ENCODE assay signal across 31 mouse cellular contexts in genomic region chr2:13496087-13496486, GRCm38 (mm10). TPM values are rescaled to one million over a fixed set of nuclear protein-coding genes. Genes with fewer than 3 reads are reported as not detected.
DNase-seq lines count a peak whose midpoint lies in the region; ATAC-seq and TF ChIP-seq lines count a peak whose summit lies in the region.
"Had no signal": no experiment of that assay in that cellular context is flagged by ENCODE, and none has a peak within 500 bp of the region (broad histone marks: within the 10 kb centered on the region; RNA-seq: fewer than 3 reads in every experiment).

No protein-coding gene starts in this region.

- intact Hi-C loops in heart, postnatal 25 days (cut with DNase I), result no loop called here

- 0 out of 2 replicates have a peak overlapping the region, but pooled peaks have one; percentile 40 for H3K27ac ChIP-seq in heart, embryonic 12.5 days (ENCODE audit: poor library complexity, severe bottlenecking)
- no peak overlapping the region for H3K27ac ChIP-seq in lung, postnatal 0 days (ENCODE audit: low read length)
- no peak overlapping the region for H3K27ac ChIP-seq in midbrain, embryonic 11.5 days (ENCODE audit: low read depth, low read length)
- H3K27ac ChIP-seq: embryonic facial prominence, embryonic 13.5 days; forebrain, embryonic 10.5 days; forebrain, embryonic 15.5 days; hindbrain, postnatal 0 days; limb, embryonic 10.5 days; limb, embryonic 15.5 days had no signal

- no peak for TF ChIP-seq CTCF in lung, postnatal 0 days (IDR thresholded peaks at IDR 0.05)

- no peaks in the 10 kb centered on the region for H3K9me3 ChIP-seq in heart, embryonic 12.5 days (replicated peaks)
- H3K9me3 ChIP-seq in lung, postnatal 0 days (ENCODE audit: low read length), result no peaks in the 10 kb centered on the region
- no peaks in the 10 kb centered on the region for H3K9me3 ChIP-seq in midbrain, embryonic 11.5 days (ENCODE audit: control insufficient read depth, low read length)
- H3K9me3 ChIP-seq: embryonic facial prominence, embryonic 13.5 days; forebrain, embryonic 10.5 days; forebrain, embryonic 15.5 days; limb, embryonic 10.5 days; limb, embryonic 15.5 days; megakaryocyte, embryonic 14.5 days had no signal

- no peaks in the 10 kb centered on the region for H3K27me3 ChIP-seq in heart, embryonic 12.5 days (replicated peaks)
- H3K27me3 ChIP-seq in lung, postnatal 0 days (replicated peaks; ENCODE audit: insufficient read depth, low read length), result no peaks in the 10 kb centered on the region
- H3K27me3 ChIP-seq in midbrain, embryonic 11.5 days (ENCODE audit: control insufficient read depth, insufficient read depth, low read length), result no peaks in the 10 kb centered on the region
- H3K27me3 ChIP-seq: embryonic facial prominence, embryonic 13.5 days; forebrain, embryonic 15.5 days; limb, embryonic 15.5 days; megakaryocyte, embryonic 14.5 days had no signal

- no peaks in the 10 kb centered on the region for H3K36me3 ChIP-seq in heart, embryonic 12.5 days
- H3K36me3 ChIP-seq in lung, postnatal 0 days (ENCODE audit: insufficient read depth, low read length), result no peaks in the 10 kb centered on the region
- H3K36me3 ChIP-seq in midbrain, embryonic 11.5 days (ENCODE audit: control insufficient read depth, insufficient read depth, low read length), result no peaks in the 10 kb centered on the region
- H3K36me3 ChIP-seq: embryonic facial prominence, embryonic 13.5 days; forebrain, embryonic 10.5 days; forebrain, embryonic 15.5 days; limb, embryonic 10.5 days; limb, embryonic 15.5 days had no signal

- no peak for TF ChIP-seq EP300 in lung, postnatal 0 days (IDR thresholded peaks at IDR 0.05)

- 0 out of 2 replicates have a peak, but pooled peaks cover 8% of the 10 kb centered on the region for H3K4me1 ChIP-seq in heart, embryonic 12.5 days (replicated peaks)
- H3K4me1 ChIP-seq in lung, postnatal 0 days (ENCODE audit: insufficient read depth, low read depth, low read length), result no peaks in the 10 kb centered on the region
- H3K4me1 ChIP-seq in midbrain, embryonic 11.5 days (ENCODE audit: control insufficient read depth, insufficient read depth, low read length), result peaks cover 7% of the 10 kb centered on the region
- H3K4me1 ChIP-seq: forebrain, embryonic 15.5 days; limb, embryonic 15.5 days had no signal

- no peak overlapping the region for H3K4me3 ChIP-seq in heart, embryonic 12.5 days
- no peak overlapping the region for H3K4me3 ChIP-seq in lung, postnatal 0 days (ENCODE audit: low read depth, low read length)
- no peak overlapping the region for H3K4me3 ChIP-seq in midbrain, embryonic 11.5 days (ENCODE audit: low read depth, low read length)
- H3K4me3 ChIP-seq: embryonic facial prominence, embryonic 13.5 days; forebrain, embryonic 10.5 days; forebrain, embryonic 15.5 days; limb, embryonic 10.5 days; limb, embryonic 15.5 days; megakaryocyte, embryonic 14.5 days had no signal

- 33% methylated on average over 2 of the region's 2 CpGs for WGBS in heart, embryonic 12.5 days
- WGBS in lung, postnatal 0 days, result 45% methylated on average over 2 of the region's 2 CpGs
- WGBS in midbrain, embryonic 11.5 days, result 90% methylated on average over 2 of the region's 2 CpGs

- H3K4me2 ChIP-seq in heart, embryonic 12.5 days, result no peak overlapping the region
- H3K4me2 ChIP-seq in lung, postnatal 0 days (replicated peaks; ENCODE audit: low read depth, low read length), result no peak overlapping the region
- no peak overlapping the region for H3K4me2 ChIP-seq in midbrain, embryonic 11.5 days
- H3K4me2 ChIP-seq: embryonic facial prominence, embryonic 13.5 days; forebrain, embryonic 15.5 days; limb, embryonic 15.5 days had no signal

- no peak for DNase-seq in heart, postnatal 25 days (ENCODE audit: low spot score)
- DNase-seq in lung, postnatal 0 days (ENCODE audit: low spot score), result peak; percentile 15
- no peak for DNase-seq in lung, adult 18-20 months
- no peak for DNase-seq in cerebellum, adult 11-12 months
- no peak for DNase-seq in midbrain, embryonic 11.5 days (ENCODE audit: low spot score, missing footprints)
- DNase-seq: adrenal gland, postnatal 25 days; cerebellum, adult 9-10 months; cerebellum, postnatal 36 days; embryo, embryonic 11 days; gastrocnemius, postnatal 25 days; heart, adult 18-20 months; heart, postnatal 14 days; kidney, adult 9 months; kidney, postnatal 10 days; layer of hippocampus, postnatal 36 days; liver, postnatal 0 days; lung, postnatal 10 days; midbrain, embryonic 14.5 days; thymus, postnatal 4 days had no signal

- no peak; the same call in 1 of the 2 replicates for ATAC-seq in heart, embryonic 12.5 days (ENCODE audit: insufficient number of reproducible peaks, low FRiP score)
- no peak for ATAC-seq in lung, postnatal 0 days
- ATAC-seq in common myeloid progenitor, adult 5-6 weeks (replicated peaks; ENCODE audit: low read depth, poor library complexity, severe bottlenecking), result peak; percentile 76
- ATAC-seq in midbrain, embryonic 11.5 days (ENCODE audit: low FRiP score), result no peak
- ATAC-seq: forebrain, embryonic 15.5 days; hindbrain, postnatal 0 days; intestine, embryonic 16.5 days; liver, postnatal 0 days had no signal

- H3K9ac ChIP-seq in heart, embryonic 12.5 days, result no peak overlapping the region
- H3K9ac ChIP-seq in lung, postnatal 0 days (replicated peaks; ENCODE audit: low read depth), result no peak overlapping the region
- H3K9ac ChIP-seq in midbrain, embryonic 11.5 days (ENCODE audit: low read length), result no peak overlapping the region
- H3K9ac ChIP-seq: embryonic facial prominence, embryonic 13.5 days; forebrain, embryonic 15.5 days; limb, embryonic 15.5 days; liver, postnatal 0 days had no signal

RNA-seq across cellular contexts. Expression of gene Cubn, which starts 4.5 kb away (rescaled TPM):
- polyA plus RNA-seq in heart, embryonic 12.5 days (2016; fragmentation: Nextera tagmentation; extraction: Ambion mirVana), result 0.57 and 0.59 TPM in 2 replicates
- 1 to 10 TPM in 1 of 2 experiments, under 1 TPM in 1; 0.94 to 1.2 TPM for total RNA-seq in heart, postnatal 25 days (2021)
- 0.24 and 0.32 TPM in 2 replicates for polyA plus RNA-seq in lung, postnatal 0 days (2015; fragmentation: Nextera tagmentation; extraction: Ambion mirVana)
- 0.09 TPM in 1 of 2 replicates, not detected in the other for total RNA-seq in common myeloid progenitor, adult 5-6 weeks (2017)
- polyA plus RNA-seq in midbrain, embryonic 11.5 days (2014; fragmentation: Nextera tagmentation; extraction: Ambion mirVana), result 0.59 and 0.78 TPM in 2 replicates
- total RNA-seq: monocyte, adult 5-6 weeks had no signal
- polyA plus RNA-seq: liver, postnatal 0 days; thymus, postnatal 0 days had no signal

RNA-seq across cellular contexts. Expression of gene Trdmt1, which starts 48.4 kb away (rescaled TPM):
- 7.4 and 8.2 TPM in 2 replicates for polyA plus RNA-seq in heart, embryonic 12.5 days (2016; fragmentation: Nextera tagmentation; extraction: Ambion mirVana)
- 1 to 10 TPM; 6.8 to 8.6 TPM for total RNA-seq in heart, postnatal 25 days (2021)
- 9.8 and 10.1 TPM in 2 replicates for polyA plus RNA-seq in lung, postnatal 0 days (2015; fragmentation: Nextera tagmentation; extraction: Ambion mirVana)
- 11.3 and 12.4 TPM in 2 replicates for total RNA-seq in common myeloid progenitor, adult 5-6 weeks (2017)
- 9.6 and 12.7 TPM in 2 replicates for polyA plus RNA-seq in midbrain, embryonic 11.5 days (2014; fragmentation: Nextera tagmentation; extraction: Ambion mirVana)
